Mouse (Mus musculus): ENCODE measurements around the gene Pld6.
"Not testable (repeated sequence)": the region's sequence is repeated elsewhere in the genome, so short reads cannot be mapped to it uniquely, and the experiment has no call there.

The Pld6 gene

DNA sequence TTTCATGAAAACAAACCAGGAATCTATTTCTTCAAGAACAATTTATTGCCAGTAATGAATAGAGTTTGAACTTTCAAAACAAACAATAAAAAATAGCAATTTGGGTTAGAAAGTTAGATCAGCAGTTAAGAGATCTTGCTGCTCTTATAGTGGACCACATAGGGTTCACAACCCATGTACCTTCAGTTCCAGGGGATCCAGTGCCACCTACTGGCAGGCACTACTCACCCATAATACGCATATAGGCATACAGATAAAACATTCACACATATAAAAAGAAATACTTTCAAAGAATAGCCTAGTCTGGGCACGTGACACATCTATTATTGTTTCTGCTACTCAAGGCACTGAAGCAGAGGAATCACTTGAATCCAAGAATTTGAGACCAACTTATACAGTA, 40.8 kb downstream of the Pld6 start:
- intact Hi-C loops (cut with DNase I) = loop anchor here (5.0 to 10.0 kb wide), 2 partner anchors 109 to 222 kb away; partner anchors contain the start of gene Zkscan17

DNA sequence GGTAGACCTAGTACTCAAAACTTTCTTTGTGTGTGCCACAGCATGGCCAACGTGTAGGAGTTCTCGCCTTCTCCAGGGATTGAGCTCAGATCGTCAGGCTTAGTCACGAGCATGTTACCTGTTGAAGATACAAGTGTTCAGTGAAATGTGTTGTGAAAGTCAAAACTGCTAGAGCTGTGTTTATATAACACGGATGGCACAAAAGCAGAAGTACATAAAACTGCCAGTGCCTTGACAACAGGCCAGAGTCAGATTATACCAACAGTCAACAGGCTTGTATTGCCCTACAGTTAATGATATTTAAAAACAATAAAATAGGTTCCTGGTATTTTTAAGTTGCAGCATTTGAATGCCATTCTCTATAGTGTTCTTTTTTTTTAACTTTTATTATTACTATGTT, 41.6 kb downstream of the Pld6 start:
- intact Hi-C loops (cut with DNase I) = loop anchor here (5.0 to 10.0 kb wide), 2 partner anchors 109 to 221 kb away; partner anchors contain the start of gene Zkscan17

DNA sequence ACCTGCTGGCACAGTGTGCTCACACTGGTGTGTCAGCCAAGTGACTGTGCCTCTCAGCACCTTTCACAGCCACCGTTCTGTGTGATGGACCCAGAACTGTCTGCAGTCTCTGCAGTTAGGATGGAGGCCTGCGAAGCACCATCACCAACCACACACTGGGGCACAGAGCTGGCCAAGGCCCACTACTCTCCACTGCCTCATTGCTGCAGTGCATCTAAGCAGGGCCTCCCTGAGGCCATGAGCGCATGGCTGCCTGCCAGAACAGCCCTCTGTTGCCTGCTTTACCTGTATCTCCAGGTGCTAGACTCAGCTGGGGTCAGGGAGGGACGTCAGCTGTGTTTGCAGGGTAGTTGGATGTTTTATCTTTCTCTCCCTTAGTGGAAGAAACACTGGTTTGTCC, 43.1 kb downstream of the Pld6 start:
- intact Hi-C loops (cut with DNase I) = loop anchor here (10.0 kb wide), 1 partner anchor 220 kb away; the partner anchor contains the start of gene Zkscan17

DNA sequence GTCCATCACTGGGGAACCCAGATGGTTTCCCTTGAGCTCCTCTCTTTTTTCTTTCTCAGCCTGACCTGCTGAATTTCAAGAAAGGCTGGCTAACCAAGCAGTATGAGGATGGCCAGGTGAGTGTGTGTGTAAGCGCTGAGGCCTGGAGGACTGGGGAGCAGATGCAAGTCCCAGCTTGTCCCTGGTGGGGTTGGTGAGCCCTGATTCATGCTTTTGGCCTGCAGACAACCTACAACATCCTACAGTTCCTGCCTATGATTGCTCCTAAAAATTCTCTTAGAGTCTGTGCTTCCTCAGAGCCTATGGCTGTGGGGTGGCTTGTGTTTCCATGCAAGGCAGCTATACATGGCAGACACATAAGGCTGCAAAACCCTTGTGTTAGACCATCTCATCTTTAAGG, 43.7 kb downstream of the Pld6 start:
- intact Hi-C loops (cut with DNase I) = loop anchor here (10.0 kb wide), 1 partner anchor 219 kb away; the partner anchor contains the start of gene Zkscan17

DNA sequence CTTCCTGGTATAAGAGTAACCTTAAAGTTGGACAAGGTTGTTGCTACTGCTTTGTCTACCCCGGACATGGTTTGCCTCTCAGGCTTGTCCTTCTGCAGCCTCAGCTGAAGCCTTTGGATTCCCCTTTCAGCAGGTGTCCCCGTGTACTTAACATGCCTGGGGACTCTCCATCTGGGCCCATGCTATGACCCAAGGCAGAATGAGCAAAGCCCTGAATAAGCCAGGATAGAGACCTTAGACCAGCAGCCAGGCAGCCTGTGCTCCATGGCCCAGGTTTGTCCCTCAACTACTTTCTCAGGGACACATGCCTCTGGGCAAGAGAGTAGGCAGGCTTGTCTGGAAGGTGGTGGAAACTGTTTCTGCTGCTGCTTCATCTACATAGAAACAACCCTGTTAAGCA, 44.1 kb downstream of the Pld6 start:
- intact Hi-C loops (cut with DNase I) = loop anchor here (10.0 kb wide), 1 partner anchor 219 kb away; the partner anchor contains the start of gene Zkscan17

DNA sequence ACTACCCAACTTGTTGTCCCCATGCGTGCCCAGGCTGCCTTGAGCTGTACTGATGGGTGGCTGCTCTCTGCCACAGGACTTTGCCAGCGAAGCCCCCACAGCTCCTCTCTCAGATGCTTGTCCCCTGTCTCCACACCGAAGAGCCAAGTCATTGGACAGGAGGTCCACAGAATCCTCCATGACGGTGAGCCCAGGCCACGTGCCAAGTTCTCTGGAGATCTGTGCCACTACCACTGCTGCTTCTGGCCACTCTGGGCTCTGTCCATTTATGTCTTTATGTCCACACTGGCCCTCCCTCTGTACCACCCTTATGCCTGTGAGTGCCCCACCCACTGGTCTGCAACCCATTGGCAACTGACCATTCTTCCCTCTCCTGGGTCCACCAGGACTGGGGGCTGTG, 45.5 kb downstream of the Pld6 start:
- intact Hi-C loops (cut with DNase I) = loop anchor here (10.0 kb wide), 1 partner anchor 217 kb away; the partner anchor contains the start of gene Zkscan17

DNA sequence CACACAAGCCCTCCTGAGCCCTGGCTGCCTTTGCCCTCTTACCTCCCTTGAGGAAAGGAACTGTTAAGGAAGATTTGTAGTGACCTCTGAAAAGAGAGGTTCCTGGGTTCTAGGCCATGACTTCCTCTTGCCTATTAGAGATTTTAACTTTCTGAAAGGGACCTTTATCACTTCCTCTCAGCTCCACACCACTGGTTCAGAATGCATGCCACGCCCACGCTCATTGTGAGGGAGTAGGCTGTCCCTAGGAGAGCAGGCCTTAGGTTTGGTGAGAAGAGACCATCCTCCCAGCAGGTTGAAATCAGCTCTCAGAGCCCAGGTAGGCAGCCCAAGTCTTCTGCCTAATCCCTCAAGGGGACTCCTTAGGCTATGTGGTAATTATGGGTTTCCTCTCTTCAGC, 47.4 kb downstream of the Pld6 start:
- intact Hi-C loops (cut with DNase I) = loop anchor here (10.0 kb wide), 1 partner anchor 215 kb away; the partner anchor contains the start of gene Zkscan17

DNA sequence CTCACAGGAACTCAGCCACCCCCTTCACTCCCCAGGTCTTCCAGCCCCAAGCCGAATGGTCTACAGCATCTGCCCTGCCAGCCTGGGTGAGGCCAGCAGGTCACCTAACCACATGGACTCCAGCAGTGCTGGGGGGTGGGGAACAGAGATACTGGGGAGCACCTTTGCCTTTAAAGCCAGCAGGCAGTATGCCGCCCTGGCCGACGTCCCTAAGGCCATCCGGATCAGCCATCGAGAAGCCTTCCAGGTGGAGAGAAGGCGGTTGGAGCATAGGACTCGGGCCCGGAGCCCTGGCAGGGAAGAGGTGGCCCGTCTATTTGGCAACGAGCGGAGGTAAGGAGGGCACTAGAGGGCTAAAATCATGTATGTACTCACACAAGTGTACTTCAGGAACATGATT, 50.2 kb downstream of the Pld6 start:
- intact Hi-C loops (cut with DNase I) = no loop called here

DNA sequence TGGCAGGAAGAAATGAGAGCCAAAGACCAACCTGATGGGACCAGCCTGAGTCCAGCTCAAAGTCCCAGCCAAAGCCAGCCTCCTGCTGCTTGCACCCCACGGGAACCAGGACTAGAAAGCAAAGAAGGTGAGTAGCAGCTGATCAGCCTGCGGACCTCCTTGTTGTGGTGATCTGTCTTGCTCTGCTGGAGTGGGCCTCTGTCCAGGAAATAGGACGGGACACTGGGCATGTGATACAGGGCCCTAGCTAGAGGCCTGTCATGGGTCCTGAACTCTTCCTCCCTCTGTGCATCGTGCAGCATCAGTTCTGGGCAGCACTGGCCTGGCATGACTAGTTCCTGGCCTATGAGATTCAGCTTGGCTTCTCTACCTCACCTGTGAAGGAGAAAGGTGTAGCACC, 51.5 kb downstream of the Pld6 start:
- intact Hi-C loops (cut with DNase I) = not testable (repeated sequence)

DNA sequence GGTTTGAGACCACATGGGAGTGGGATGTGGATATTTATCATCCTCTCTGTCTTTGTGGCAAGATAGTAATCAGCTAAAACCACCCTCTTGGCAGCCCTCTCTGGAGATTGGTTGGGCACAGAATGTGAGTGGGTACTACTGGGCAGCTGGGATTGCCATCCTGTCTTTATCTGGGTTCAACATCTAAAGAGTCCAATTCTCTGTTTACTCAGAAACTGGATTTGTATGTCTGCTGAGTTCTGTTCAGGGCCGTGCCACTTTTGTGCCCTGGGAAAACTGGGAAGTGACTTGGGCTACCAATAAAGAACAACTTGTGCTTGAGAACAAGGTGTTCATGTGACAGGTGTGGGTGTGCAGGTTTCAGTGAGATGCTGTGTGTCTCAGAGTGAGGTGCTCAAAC, 53.1 kb downstream of the Pld6 start:
- intact Hi-C loops (cut with DNase I) = loop anchor here (5.0 kb wide), 1 partner anchor 102 kb away; no protein-coding TSS in a partner anchor

All from adrenal gland (tissue).